In the genomic region with DNA sequence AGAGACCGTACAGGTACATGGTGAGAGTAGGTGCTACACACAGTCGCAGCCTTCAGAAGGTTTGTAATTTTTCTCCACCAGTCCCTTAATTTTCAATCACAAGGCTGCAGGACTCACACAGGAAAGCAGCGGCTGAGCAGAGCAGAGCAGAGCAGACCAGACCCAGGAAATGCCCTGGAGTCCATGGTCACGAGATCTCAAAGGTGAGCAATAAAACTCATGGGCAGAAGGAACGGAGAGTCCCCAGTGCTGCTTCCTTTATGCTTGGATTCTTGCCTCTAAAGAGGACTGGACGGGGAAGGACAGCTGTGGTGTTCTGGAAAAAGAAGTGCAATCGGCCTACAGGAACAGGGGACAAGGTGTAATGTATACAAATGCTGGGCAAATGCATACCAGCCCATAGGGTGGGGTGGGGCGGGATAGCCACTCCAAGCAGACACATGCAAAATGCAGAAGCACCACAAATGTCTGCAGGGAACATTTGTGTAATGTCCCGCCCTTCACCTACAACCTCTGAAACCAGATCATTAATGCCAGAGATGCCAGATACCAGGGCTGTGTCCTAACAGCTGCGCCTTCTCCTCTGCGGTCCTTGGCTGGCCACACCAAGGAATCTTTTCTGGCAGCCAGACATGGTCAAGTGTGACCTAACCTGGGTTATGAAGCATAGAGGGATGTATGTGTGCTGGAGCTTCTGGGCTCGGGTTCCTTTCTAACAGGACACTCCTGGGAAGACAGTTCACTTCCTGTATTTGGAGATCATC, we compare ENCODE assay signal across 21 mouse cellular contexts. TPM values are rescaled to one million over a fixed set of nuclear protein-coding genes. Genes with fewer than 3 reads are reported as not detected.
DNase-seq lines count a peak whose midpoint lies in the region; ATAC-seq lines count a peak whose summit lies in the region.
"Had no signal": no experiment of that assay in that cellular context is flagged by ENCODE, and none has a peak within 500 bp of the region (broad histone marks: within the 10 kb centered on the region; RNA-seq: fewer than 3 reads in every experiment).

No protein-coding gene starts in this region.

- H3K27ac ChIP-seq in embryonic facial prominence, embryonic 15.5 days (replicated peaks): no peak overlapping the region
- H3K27ac ChIP-seq in kidney, embryonic 16.5 days (ENCODE audit: low read length): peak overlapping the region; percentile 16; the same call in 1 of the 2 replicates
- peak overlapping the region; percentile 25; the same call in 1 of the 2 replicates for H3K27ac ChIP-seq in stomach, embryonic 16.5 days (ENCODE audit: low read length)
- H3K27ac ChIP-seq: hindbrain, embryonic 12.5 days; layer of hippocampus, adult 2 months had no signal

- ATAC-seq in embryonic facial prominence, embryonic 15.5 days (ENCODE audit: insufficient number of reproducible peaks, low FRiP score, low TSS enrichment, low read depth): peak; percentile 54; the same call in 1 of the 2 replicates
- 0 out of 2 replicates have a peak, but pooled peaks have one; percentile 14 for ATAC-seq in kidney, embryonic 16.5 days (ENCODE audit: low FRiP score, low TSS enrichment)
- no peak for ATAC-seq in stomach, embryonic 16.5 days (ENCODE audit: insufficient read depth, low FRiP score)
- ATAC-seq: forebrain, embryonic 16.5 days; inflammation-experienced regulatory T-cells, adult 6 months; midbrain, embryonic 16.5 days had no signal

- no peaks in the 10 kb centered on the region for H3K36me3 ChIP-seq in embryonic facial prominence, embryonic 15.5 days
- no peaks in the 10 kb centered on the region for H3K36me3 ChIP-seq in kidney, embryonic 16.5 days (ENCODE audit: insufficient read depth, low read length)
- H3K36me3 ChIP-seq in stomach, embryonic 16.5 days (ENCODE audit: control insufficient read depth, insufficient read depth, low read length): no peaks in the 10 kb centered on the region
- H3K36me3 ChIP-seq: hindbrain, embryonic 12.5 days had no signal

- H3K4me1 ChIP-seq in embryonic facial prominence, embryonic 15.5 days: peaks cover 12% of the 10 kb centered on the region
- peaks cover 32% of the 10 kb centered on the region for H3K4me1 ChIP-seq in kidney, embryonic 16.5 days (ENCODE audit: insufficient read depth, low read length)
- peaks cover 16% of the 10 kb centered on the region; the same call in 1 of the 2 replicates for H3K4me1 ChIP-seq in stomach, embryonic 16.5 days (ENCODE audit: control insufficient read depth, insufficient read depth, low read length)

- H3K9ac ChIP-seq in embryonic facial prominence, embryonic 15.5 days: no peak overlapping the region
- no peak overlapping the region for H3K9ac ChIP-seq in kidney, embryonic 16.5 days (replicated peaks; ENCODE audit: low read length)
- 0 out of 2 replicates have a peak overlapping the region, but pooled peaks have one; percentile 2 for H3K9ac ChIP-seq in stomach, embryonic 16.5 days (ENCODE audit: low read length)
- H3K9ac ChIP-seq: hindbrain, embryonic 12.5 days had no signal

- no peaks in the 10 kb centered on the region for H3K27me3 ChIP-seq in embryonic facial prominence, embryonic 15.5 days
- no peaks in the 10 kb centered on the region for H3K27me3 ChIP-seq in kidney, embryonic 16.5 days (ENCODE audit: insufficient read depth, low read length)
- no peaks in the 10 kb centered on the region for H3K27me3 ChIP-seq in stomach, embryonic 16.5 days (ENCODE audit: control insufficient read depth, insufficient read depth, low read length)
- H3K27me3 ChIP-seq: hindbrain, embryonic 12.5 days had no signal

- no peaks in the 10 kb centered on the region for H3K9me3 ChIP-seq in embryonic facial prominence, embryonic 15.5 days (replicated peaks)
- H3K9me3 ChIP-seq in kidney, embryonic 16.5 days (ENCODE audit: low read length): no peaks in the 10 kb centered on the region
- H3K9me3 ChIP-seq in stomach, embryonic 16.5 days (replicated peaks; ENCODE audit: control insufficient read depth, low read length): no peaks in the 10 kb centered on the region
- H3K9me3 ChIP-seq: hindbrain, embryonic 12.5 days had no signal

- 80% methylated on average over 12 of the region's 12 CpGs for WGBS in embryonic facial prominence, embryonic 15.5 days
- 62% methylated on average over 12 of the region's 12 CpGs for WGBS in kidney, embryonic 16.5 days
- 69% methylated on average over 12 of the region's 12 CpGs for WGBS in stomach, embryonic 16.5 days

- no peak overlapping the region for H3K4me2 ChIP-seq in embryonic facial prominence, embryonic 15.5 days (replicated peaks)
- H3K4me2 ChIP-seq in kidney, embryonic 16.5 days (replicated peaks; ENCODE audit: low read depth, low read length): no peak overlapping the region
- H3K4me2 ChIP-seq in stomach, embryonic 16.5 days (ENCODE audit: low read depth, low read length): no peak overlapping the region
- H3K4me2 ChIP-seq: heart, embryonic 11.5 days; hindbrain, embryonic 12.5 days had no signal

- peak; percentile 33 for DNase-seq in kidney, adult 11 months
- no peak for DNase-seq in kidney, postnatal 14 days
- no peak for DNase-seq in spleen, adult 18-20 months
- no peak for DNase-seq in ovary, postnatal 36 days (ENCODE audit: low spot score)
- DNase-seq: adrenal gland, postnatal 36 days; cerebellum, adult 2 months; heart, postnatal 10 days; liver; lung, postnatal 14 days; right cerebral cortex, postnatal 25 days; thymus, postnatal 36 days had no signal

- no peak overlapping the region for H3K4me3 ChIP-seq in embryonic facial prominence, embryonic 15.5 days (replicated peaks)
- no peak overlapping the region for H3K4me3 ChIP-seq in kidney, embryonic 16.5 days (ENCODE audit: low read length)
- no peak overlapping the region for H3K4me3 ChIP-seq in stomach, embryonic 16.5 days (replicated peaks; ENCODE audit: low read length)
- H3K4me3 ChIP-seq: erythroblast, embryonic 14.5 days; hindbrain, embryonic 12.5 days; layer of hippocampus, adult 2 months had no signal

RNA-seq across cellular contexts. Expression of gene Baiap2l1, which starts 43.0 kb away (rescaled TPM):
- polyA plus RNA-seq in embryonic facial prominence, embryonic 15.5 days (2015; fragmentation: Nextera tagmentation; extraction: Ambion mirVana): 11.3 and 11.7 TPM in 2 replicates
- polyA plus RNA-seq in kidney, embryonic 16.5 days (2015; fragmentation: Nextera tagmentation; extraction: Ambion mirVana): 14.8 and 15.3 TPM in 2 replicates
- polyA plus RNA-seq in stomach, embryonic 16.5 days (2015; fragmentation: Nextera tagmentation; extraction: Ambion mirVana): 19.3 and 22.6 TPM in 2 replicates
- polyA plus RNA-seq: erythroblast, embryonic 14.5 days had no signal
